Mouse (Mus musculus): ENCODE results near the gene Tfap2e.
A peak's percentile ranks its signal among the peaks of the same experiment; 100 is the strongest.

Tfap2e gene

DNA sequence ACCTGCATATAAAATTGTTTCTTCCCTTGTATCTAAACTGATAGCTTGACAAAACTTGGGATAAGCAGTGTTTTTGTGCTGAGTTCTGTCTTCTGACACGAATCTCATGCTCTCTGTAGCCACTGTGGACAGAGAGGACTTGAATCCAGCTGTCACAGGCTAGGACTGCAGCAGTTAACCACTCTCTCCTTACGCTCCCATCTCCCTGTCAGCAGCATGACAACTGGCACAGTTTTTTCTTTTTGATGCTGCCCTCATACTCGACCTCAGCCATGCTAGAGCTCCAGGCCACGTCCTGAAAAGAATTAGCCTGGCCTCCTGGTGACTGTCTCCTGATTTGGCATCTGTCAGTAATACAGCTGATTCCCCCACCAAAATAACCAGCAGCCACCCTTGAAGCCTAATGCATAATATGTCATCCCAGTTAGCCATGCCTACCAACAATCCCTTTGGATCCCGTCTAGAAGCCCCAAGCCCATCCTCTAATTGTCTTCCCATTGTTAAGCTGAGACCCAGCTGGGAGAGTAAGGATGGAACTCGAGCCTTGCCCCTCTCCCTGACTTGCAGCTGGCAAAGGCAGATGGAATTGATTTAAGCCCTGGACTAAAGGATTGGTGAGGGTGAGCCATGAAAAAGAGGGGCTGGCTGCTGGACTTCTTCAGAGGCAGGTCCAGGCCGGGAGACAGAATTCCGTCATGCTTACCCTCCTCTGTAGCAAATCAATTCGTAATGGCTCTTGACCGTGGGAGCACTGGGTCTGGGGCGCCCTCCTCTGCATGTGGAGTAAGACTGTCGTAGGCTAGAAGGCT, 29.2 kb downstream of the Tfap2e start:
- no peak for DNase-seq (ENCODE audit: low spot score)

DNA sequence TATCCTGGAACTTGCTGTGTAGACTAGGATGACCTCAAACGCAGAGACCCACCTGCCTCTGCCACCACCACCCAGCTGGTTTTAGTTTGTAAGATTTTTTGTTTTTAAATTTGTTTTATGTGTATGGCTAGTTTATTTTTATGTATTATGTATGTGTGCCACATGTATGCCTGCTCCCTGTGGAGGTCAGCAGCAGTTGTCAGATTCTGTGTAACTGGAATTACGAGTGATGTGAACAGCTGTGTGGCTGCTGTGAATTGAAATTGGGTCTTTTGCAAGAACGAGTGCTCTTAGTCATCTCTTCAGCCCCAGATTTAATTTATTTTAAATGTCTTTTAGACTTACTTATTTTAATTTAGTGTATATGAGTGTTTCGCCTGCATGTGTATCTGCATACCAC, 39.1 kb downstream of the Tfap2e start:
- no peak for DNase-seq (ENCODE audit: low spot score)

DNA sequence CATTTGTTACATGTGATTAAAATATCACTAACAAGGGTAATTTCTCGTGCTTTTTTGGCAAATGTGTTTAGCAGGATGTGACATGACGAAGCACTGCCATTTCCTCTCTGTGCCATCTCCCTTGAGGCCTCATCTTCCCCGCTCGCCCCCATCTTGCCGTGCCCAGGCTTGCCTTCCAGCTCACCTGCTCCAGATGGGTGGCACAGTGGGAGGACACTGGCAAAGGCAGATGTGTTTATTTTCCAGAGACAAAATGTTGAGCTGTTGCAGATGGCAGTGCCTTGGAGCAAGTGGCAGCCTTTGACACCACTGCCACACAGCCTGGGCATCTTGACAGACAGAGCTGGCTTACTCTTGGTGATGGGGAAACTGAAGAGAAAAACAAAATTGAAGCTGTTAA, 43.0 kb downstream of the Tfap2e start:
- DNase-seq (ENCODE audit: low spot score) = no peak

DNA sequence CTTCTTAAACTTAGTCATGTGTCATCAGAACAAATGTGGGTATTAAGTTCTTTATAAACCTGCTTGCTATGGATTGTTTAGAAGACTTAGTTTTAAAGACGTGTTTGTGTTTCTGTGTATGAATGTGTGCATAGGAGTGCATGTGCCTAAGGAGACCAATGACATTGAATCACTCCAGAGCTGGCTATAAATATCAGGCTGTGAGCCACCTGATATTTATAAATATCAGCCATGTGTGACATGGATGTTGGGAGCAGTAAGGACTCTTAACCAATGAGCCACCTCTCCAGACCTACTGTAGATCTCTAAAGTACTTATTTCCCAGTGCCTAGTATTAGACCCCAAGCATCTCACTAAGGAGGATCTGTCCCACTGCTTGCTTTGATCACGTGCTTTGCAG, 46.6 kb downstream of the Tfap2e start:
- DNase-seq (ENCODE audit: low spot score) = no peak

DNA sequence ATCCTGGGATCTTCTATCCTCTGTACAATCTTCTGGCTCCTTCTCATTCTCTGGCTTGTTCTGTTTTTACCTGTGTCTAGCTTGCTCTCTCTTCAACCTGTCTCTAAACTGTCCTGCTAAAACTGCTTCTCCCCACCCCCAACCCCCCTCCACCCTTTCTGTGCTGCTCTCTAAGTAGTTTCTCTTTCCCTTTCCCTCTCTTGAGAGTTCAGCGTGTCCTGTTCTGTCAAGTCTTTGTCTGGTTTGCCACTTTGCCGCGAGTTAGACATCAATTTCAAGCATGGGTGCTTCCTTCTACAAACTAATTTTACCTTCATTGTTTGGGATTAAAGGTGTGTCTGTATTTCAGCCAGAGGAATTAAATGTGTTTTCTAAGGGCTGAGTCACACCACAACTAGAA, 53.0 kb downstream of the Tfap2e start:
- no peak for DNase-seq (ENCODE audit: low spot score)

DNA sequence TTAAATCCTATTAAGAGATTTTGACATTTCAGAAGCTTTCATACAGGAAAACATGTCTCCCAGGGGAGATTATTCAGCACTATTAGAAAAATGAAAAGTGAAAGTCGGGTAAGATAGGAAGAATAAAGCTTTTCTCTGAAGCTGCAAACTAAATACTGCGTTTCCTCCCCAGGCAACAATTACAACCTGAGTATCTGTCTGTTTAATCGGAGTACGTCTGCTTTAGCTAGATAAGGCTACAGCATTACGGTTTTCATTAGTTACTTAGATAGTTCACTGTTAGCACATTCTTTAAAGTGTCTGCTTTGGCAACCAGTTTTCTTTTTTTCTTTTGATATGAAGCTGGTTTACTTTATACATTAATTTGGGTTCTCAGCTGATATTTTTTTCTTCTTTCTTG, 53.7 kb downstream of the Tfap2e start:
- no peak for DNase-seq (ENCODE audit: low spot score)

DNA sequence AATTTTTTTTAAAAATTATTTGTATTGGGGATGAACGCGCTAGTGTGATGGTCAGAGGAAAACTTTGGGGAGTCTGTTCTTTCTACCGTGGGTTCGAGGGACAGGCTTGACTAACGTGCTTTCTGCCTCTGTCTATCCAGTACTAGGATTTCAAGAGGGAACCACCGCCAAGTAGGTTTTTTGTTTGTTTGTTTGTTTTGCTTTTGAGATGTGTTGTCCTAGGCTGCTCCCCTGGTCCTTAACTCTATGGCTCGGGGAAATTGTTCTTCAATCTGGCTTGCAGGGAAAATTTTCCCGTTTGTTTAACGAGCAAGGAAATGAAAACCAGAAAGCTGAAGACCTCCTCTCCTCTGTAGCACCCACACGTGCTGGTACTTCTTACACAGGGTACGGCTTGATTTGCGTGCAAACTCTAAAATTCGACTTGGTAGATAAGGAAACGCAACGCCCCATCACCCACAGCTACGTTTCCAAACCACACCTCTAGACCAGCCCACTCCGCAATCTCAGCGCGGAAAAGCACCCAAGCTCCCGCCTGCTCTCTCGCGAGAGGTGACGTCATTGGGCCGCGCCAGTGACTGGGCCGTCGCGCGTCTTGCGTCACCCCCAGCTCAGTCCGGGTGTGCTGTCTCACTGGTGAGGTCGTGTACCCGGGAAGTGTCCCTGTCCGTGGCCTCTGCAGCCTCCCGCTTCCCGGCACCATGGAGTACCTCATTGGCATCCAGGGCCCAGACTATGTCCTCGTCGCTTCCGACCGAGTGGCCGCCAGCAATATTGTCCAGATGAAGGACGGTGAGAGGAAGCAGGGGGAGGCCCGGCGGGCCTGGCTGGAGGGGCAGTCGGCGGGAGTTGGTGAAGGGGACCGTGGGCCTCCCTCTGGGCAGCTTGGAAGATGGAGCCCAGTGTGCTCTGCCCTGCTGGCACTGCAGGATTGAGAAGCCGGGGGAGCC, 58.7 kb downstream of the Tfap2e start, which contains the start of gene Psmb2:
Gene Psmb2, plus strand, starts transcription at position 577 of the 950 bp plus-strand sequence.
- peak; percentile 99 for DNase-seq (ENCODE audit: low spot score)

DNA sequence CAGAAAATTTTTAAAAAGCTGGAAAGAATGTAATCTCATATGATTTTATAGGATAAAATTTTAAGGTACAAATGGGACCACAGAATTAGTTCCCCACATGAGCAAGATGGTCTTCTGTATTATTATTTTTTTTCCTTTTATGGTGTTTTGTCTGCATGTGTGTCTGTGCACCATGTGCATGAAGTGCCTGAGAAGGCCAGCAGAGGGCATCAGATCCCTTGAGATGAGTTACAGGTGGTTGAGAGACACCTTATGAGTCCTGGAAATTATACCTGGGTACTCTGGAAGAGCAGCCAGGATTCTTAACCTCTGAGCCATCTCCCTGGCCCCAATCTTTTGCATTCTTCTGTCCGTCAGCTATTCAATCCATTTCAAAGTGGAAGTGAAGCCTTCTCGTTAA, 69.0 kb downstream of the Tfap2e start:
- no peak for DNase-seq (ENCODE audit: low spot score)

All from ovary, postnatal 14 days (tissue).